ENCODE assay signal across 34 mouse cellular contexts in genomic region chr5:104071048-104071447, GRCm38 (mm10). TPM values are rescaled to one million over a fixed set of nuclear protein-coding genes. Genes with fewer than 3 reads are reported as not detected.
DNase-seq lines count a peak whose midpoint lies in the region; ATAC-seq and TF ChIP-seq lines count a peak whose summit lies in the region.
"Had no signal": no experiment of that assay in that cellular context is flagged by ENCODE, and none has a peak within 500 bp of the region (broad histone marks: within the 10 kb centered on the region; RNA-seq: fewer than 3 reads in every experiment).

No protein-coding gene starts in this region.

- 0 out of 2 replicates have a peak, but pooled peaks cover 5% of the 10 kb centered on the region for H3K4me1 ChIP-seq in forebrain, postnatal 0 days (ENCODE audit: insufficient read depth)
- H3K4me1 ChIP-seq in forebrain, embryonic 14.5 days (ENCODE audit: control insufficient read depth, insufficient read depth, low read length): no peaks in the 10 kb centered on the region
- peaks cover 11% of the 10 kb centered on the region for H3K4me1 ChIP-seq in liver, embryonic 13.5 days (replicated peaks)
- H3K4me1 ChIP-seq in G1E (ENCODE audit: insufficient read depth, low read depth, low read length): peaks cover 10% of the 10 kb centered on the region

- no peak for TF ChIP-seq CTCF in forebrain, postnatal 0 days (IDR thresholded peaks at IDR 0.05; ENCODE audit: low read depth)
- no peak for TF ChIP-seq CTCF in G1E (IDR thresholded peaks at IDR 0.05; ENCODE audit: low read depth, low read length)

- DNase-seq in forebrain, postnatal 0 days: no peak
- no peak for DNase-seq in forebrain, embryonic 14.5 days (ENCODE audit: low spot score)
- no peak for DNase-seq in liver, embryonic 13.5 days
- DNase-seq in liver: no peak
- no peak for DNase-seq in G1E (ENCODE audit: low spot score)
- no peak for DNase-seq in lung, postnatal 25 days (ENCODE audit: low spot score)
- no peak for DNase-seq in heart, adult 8-10 months (ENCODE audit: low spot score)
- DNase-seq: adrenal gland, postnatal 10 days; cerebellum, adult 11 months; cerebellum, adult 9-10 months; cerebellum, postnatal 36 days; gastrocnemius, postnatal 10 days; heart, postnatal 14 days; kidney, adult 9 months; kidney, postnatal 10 days; lung, postnatal 4 days; thymus, adult 2 months; thymus, postnatal 4 days had no signal

- WGBS in forebrain, postnatal 0 days: 54% methylated on average over 4 of the region's 4 CpGs
- WGBS in forebrain, embryonic 14.5 days: 74% methylated on average over 4 of the region's 4 CpGs
- WGBS in liver, embryonic 13.5 days (ENCODE audit: insufficient replicate concordance): 54% methylated on average over 4 of the region's 4 CpGs

- H3K27me3 ChIP-seq in forebrain, postnatal 0 days (ENCODE audit: insufficient read depth, low read length): no peaks in the 10 kb centered on the region
- no peaks in the 10 kb centered on the region for H3K27me3 ChIP-seq in forebrain, embryonic 14.5 days (replicated peaks; ENCODE audit: control insufficient read depth, insufficient read depth, low read length)
- H3K27me3 ChIP-seq in liver, embryonic 13.5 days: peaks cover 16% of the 10 kb centered on the region
- H3K27me3 ChIP-seq in G1E (ENCODE audit: insufficient read depth, low read length): peaks cover 7% of the 10 kb centered on the region
- H3K27me3 ChIP-seq: embryonic facial prominence, embryonic 12.5 days; limb, embryonic 12.5 days; neural tube, embryonic 12.5 days had no signal

- no peak overlapping the region for H3K9ac ChIP-seq in forebrain, postnatal 0 days
- H3K9ac ChIP-seq in forebrain, embryonic 14.5 days (ENCODE audit: low read length): no peak overlapping the region
- no peak overlapping the region for H3K9ac ChIP-seq in liver, embryonic 13.5 days
- H3K9ac ChIP-seq: embryonic facial prominence, embryonic 12.5 days; limb, embryonic 12.5 days; liver, embryonic 15.5 days; neural tube, embryonic 12.5 days had no signal

- ATAC-seq in forebrain, postnatal 0 days: 0 out of 2 replicates have a peak, but pooled peaks have one; percentile 14
- no peak for ATAC-seq in forebrain, embryonic 14.5 days
- peak; percentile 57; the same call in 1 of the 2 replicates for ATAC-seq in liver, embryonic 13.5 days (ENCODE audit: low read depth)
- peak; percentile 50 for ATAC-seq in G1E (ENCODE audit: extremely low read depth, insufficient number of reproducible peaks, low FRiP score, poor library complexity, severe bottlenecking)
- 0 out of 2 replicates have a peak, but pooled peaks have one; percentile 33 for ATAC-seq in erythroid progenitor cell, adult 5-6 weeks (replicated peaks; ENCODE audit: low FRiP score, poor library complexity, severe bottlenecking)
- ATAC-seq: intestine, postnatal 0 days; midbrain, embryonic 16.5 days; Patski had no signal

- peak overlapping the region; percentile 29; the same call in 1 of the 2 replicates for H3K27ac ChIP-seq in forebrain, postnatal 0 days (ENCODE audit: low read depth, low read length)
- H3K27ac ChIP-seq in forebrain, embryonic 14.5 days (ENCODE audit: low read depth, low read length): no peak overlapping the region
- H3K27ac ChIP-seq in liver, embryonic 13.5 days: no peak overlapping the region
- H3K27ac ChIP-seq: left cerebral cortex, adult 2 months; limb, embryonic 12.5 days; liver, embryonic 15.5 days; neural tube, embryonic 12.5 days had no signal

- H3K36me3 ChIP-seq in forebrain, postnatal 0 days (ENCODE audit: insufficient read depth): no peaks in the 10 kb centered on the region
- no peaks in the 10 kb centered on the region for H3K36me3 ChIP-seq in forebrain, embryonic 14.5 days (ENCODE audit: control insufficient read depth, insufficient read depth, low read length)
- H3K36me3 ChIP-seq in liver, embryonic 13.5 days: no peaks in the 10 kb centered on the region
- H3K36me3 ChIP-seq in G1E (replicated peaks): no peaks in the 10 kb centered on the region
- H3K36me3 ChIP-seq: embryonic facial prominence, embryonic 12.5 days; limb, embryonic 12.5 days; liver, embryonic 15.5 days; neural tube, embryonic 12.5 days had no signal

- H3K4me2 ChIP-seq in forebrain, postnatal 0 days (ENCODE audit: low read depth): no peak overlapping the region
- no peak overlapping the region for H3K4me2 ChIP-seq in forebrain, embryonic 14.5 days (ENCODE audit: low read length)
- no peak overlapping the region for H3K4me2 ChIP-seq in liver, embryonic 13.5 days
- H3K4me2 ChIP-seq: embryonic facial prominence, embryonic 12.5 days; limb, embryonic 12.5 days; liver, embryonic 15.5 days; neural tube, embryonic 12.5 days had no signal

- H3K9me3 ChIP-seq in forebrain, postnatal 0 days (ENCODE audit: low read length): no peaks in the 10 kb centered on the region
- no peaks in the 10 kb centered on the region for H3K9me3 ChIP-seq in forebrain, embryonic 14.5 days (replicated peaks; ENCODE audit: control insufficient read depth, low read length)
- no peaks in the 10 kb centered on the region for H3K9me3 ChIP-seq in liver, embryonic 13.5 days (replicated peaks)
- H3K9me3 ChIP-seq in G1E (replicated peaks): peaks cover 3% of the 10 kb centered on the region
- H3K9me3 ChIP-seq: embryonic facial prominence, embryonic 12.5 days; limb, embryonic 12.5 days; liver, embryonic 15.5 days; neural tube, embryonic 12.5 days had no signal

- H3K4me3 ChIP-seq in forebrain, postnatal 0 days (ENCODE audit: low read depth, low read length): no peak overlapping the region
- no peak overlapping the region for H3K4me3 ChIP-seq in forebrain, embryonic 14.5 days (ENCODE audit: low read depth, low read length)
- no peak overlapping the region for H3K4me3 ChIP-seq in liver, embryonic 13.5 days (replicated peaks)
- no peak overlapping the region for H3K4me3 ChIP-seq in G1E (ENCODE audit: low read depth, low read length)
- H3K4me3 ChIP-seq: embryonic facial prominence, embryonic 12.5 days; left cerebral cortex, adult 2 months; limb, embryonic 12.5 days; liver, embryonic 15.5 days; neural tube, embryonic 12.5 days had no signal

RNA-seq across cellular contexts. Expression of gene Gm17660, which starts 6.4 kb away (rescaled TPM):
- not detected in 2 replicates for total RNA-seq in forebrain, postnatal 0 days (2014; rRNA removed)
- polyA plus RNA-seq in forebrain, postnatal 0 days (2015; fragmentation: Nextera tagmentation; extraction: Ambion mirVana): 0.52 and 1.1 TPM in 2 replicates
- 0.44 TPM in 1 of 2 replicates, not detected in the other for polyA plus RNA-seq in forebrain, embryonic 14.5 days (2014; fragmentation: Nextera tagmentation; extraction: Ambion mirVana)
- polyA plus RNA-seq in liver, embryonic 13.5 days (2015; fragmentation: Nextera tagmentation; extraction: Ambion mirVana): not detected in 2 replicates
- not detected in 2 replicates for total RNA-seq in G1E (2014; fragmentation: Nextera tagmentation)
- not detected in 2 replicates for total RNA-seq in G1E (2017)
- not detected in 2 replicates for polyA plus RNA-seq in G1E (2012)
- not detected in 2 replicates for total RNA-seq in erythroid progenitor cell, adult 5-6 weeks (2015; ENCODE audit: low replicate concordance)
- not detected in 2 replicates for total RNA-seq in erythroid progenitor cell, adult 5-6 weeks (2017; ENCODE audit: low replicate concordance)
- not detected for total RNA-seq in heart, adult 8-10 months (2022)
- total RNA-seq: adrenal gland, postnatal 10 days; ES-E14; gastrocnemius, postnatal 10 days; heart, postnatal 14 days; layer of hippocampus, postnatal 10 days; left cerebral cortex, adult 2 months; left cerebral cortex, postnatal 25 days had no signal
- polyA plus RNA-seq: embryonic facial prominence, embryonic 12.5 days; gonadal fat pad, adult 2 months; heart, embryonic 14.5 days; hindbrain, embryonic 11.5 days; limb, embryonic 12.5 days; liver, embryonic 15.5 days; lung, embryonic 16.5 days; midbrain, embryonic 16.5 days; neural tube, embryonic 12.5 days; Patski; thymus, adult 2 months had no signal

RNA-seq across cellular contexts. Expression of gene Nudt9, which starts 24.9 kb away (rescaled TPM):
- total RNA-seq in forebrain, postnatal 0 days (2014; rRNA removed): 50.3 and 55.3 TPM in 2 replicates
- polyA plus RNA-seq in forebrain, postnatal 0 days (2015; fragmentation: Nextera tagmentation; extraction: Ambion mirVana): 72.4 and 73.8 TPM in 2 replicates
- 55.9 and 56.8 TPM in 2 replicates for polyA plus RNA-seq in forebrain, embryonic 14.5 days (2014; fragmentation: Nextera tagmentation; extraction: Ambion mirVana)
- 84.0 and 89.0 TPM in 2 replicates for polyA plus RNA-seq in liver, embryonic 13.5 days (2015; fragmentation: Nextera tagmentation; extraction: Ambion mirVana)
- total RNA-seq in G1E (2014; fragmentation: Nextera tagmentation): 61.9 and 65.6 TPM in 2 replicates
- total RNA-seq in G1E (2017): 66.7 and 71.6 TPM in 2 replicates
- polyA plus RNA-seq in G1E (2012): 116 and 139 TPM in 2 replicates
- 51.6 and 69.9 TPM in 2 replicates for total RNA-seq in erythroid progenitor cell, adult 5-6 weeks (2015; ENCODE audit: low replicate concordance)
- total RNA-seq in erythroid progenitor cell, adult 5-6 weeks (2017; ENCODE audit: low replicate concordance): 59.2 and 61.9 TPM in 2 replicates
- 10 to 100 TPM; 53.8 to 58.9 (median 56.7) TPM for total RNA-seq in heart, adult 8-10 months (2022)

RNA-seq across cellular contexts. Expression of gene Sparcl1, which starts 42.5 kb away (rescaled TPM):
- 342 and 344 TPM in 2 replicates for total RNA-seq in forebrain, postnatal 0 days (2014; rRNA removed)
- 239 and 282 TPM in 2 replicates for polyA plus RNA-seq in forebrain, postnatal 0 days (2015; fragmentation: Nextera tagmentation; extraction: Ambion mirVana)
- polyA plus RNA-seq in forebrain, embryonic 14.5 days (2014; fragmentation: Nextera tagmentation; extraction: Ambion mirVana): 70.4 and 93.1 TPM in 2 replicates
- polyA plus RNA-seq in liver, embryonic 13.5 days (2015; fragmentation: Nextera tagmentation; extraction: Ambion mirVana): 2.0 TPM in 2 replicates
- total RNA-seq in G1E (2014; fragmentation: Nextera tagmentation) (not detected in 2 replicates), G1E (2017) (not detected in 2 replicates)
- not detected in 2 replicates for polyA plus RNA-seq in G1E (2012)
- not detected in 2 replicates for total RNA-seq in erythroid progenitor cell, adult 5-6 weeks (2015; ENCODE audit: low replicate concordance)
- total RNA-seq in erythroid progenitor cell, adult 5-6 weeks (2017; ENCODE audit: low replicate concordance): not detected in 2 replicates
- total RNA-seq in heart, adult 8-10 months (2022): 100 to 1,000 TPM; 165 to 223 (median 203) TPM
- polyA plus RNA-seq: Patski had no signal

RNA-seq across cellular contexts. Expression of gene Hsd17b11, which starts 49.3 kb away (rescaled TPM):
- 10.9 and 15.8 TPM in 2 replicates for total RNA-seq in forebrain, postnatal 0 days (2014; rRNA removed)
- polyA plus RNA-seq in forebrain, postnatal 0 days (2015; fragmentation: Nextera tagmentation; extraction: Ambion mirVana): 3.2 and 4.6 TPM in 2 replicates
- polyA plus RNA-seq in forebrain, embryonic 14.5 days (2014; fragmentation: Nextera tagmentation; extraction: Ambion mirVana): 1.6 and 2.0 TPM in 2 replicates
- 2.1 and 2.6 TPM in 2 replicates for polyA plus RNA-seq in liver, embryonic 13.5 days (2015; fragmentation: Nextera tagmentation; extraction: Ambion mirVana)
- total RNA-seq in G1E (2014; fragmentation: Nextera tagmentation) (9.2 and 11.7 TPM in 2 replicates), G1E (2017) (9.0 and 9.5 TPM in 2 replicates)
- 0.47 and 0.82 TPM in 2 replicates for polyA plus RNA-seq in G1E (2012)
- total RNA-seq in erythroid progenitor cell, adult 5-6 weeks (2015; ENCODE audit: low replicate concordance): 10.8 and 18.0 TPM in 2 replicates
- total RNA-seq in erythroid progenitor cell, adult 5-6 weeks (2017; ENCODE audit: low replicate concordance): 4.7 and 9.0 TPM in 2 replicates
- total RNA-seq in heart, adult 8-10 months (2022): 10 to 100 TPM; 26.5 to 30.0 (median 27.4) TPM

Comparison
In these comparisons a context has a peak if more than half of its experiments do, and no peak if none do; other contexts are left out.
1. RNA of gene Sparcl1, which starts 42.5 kb away (total RNA-seq): 342 to 344 TPM in forebrain, postnatal 0 days and 165 to 223 TPM in heart, adult 8-10 months; not detected in G1E and not detected in erythroid progenitor cell, adult 5-6 weeks; every median in the first group is over 100 times any median in the second.